Mouse (Mus musculus): ENCODE measurements around the gene Slc7a5. TPM values are rescaled to one million over a fixed set of nuclear protein-coding genes. Genes with fewer than 3 reads are reported as not detected.

Gene Slc7a5
- 13.2 and 40.4 TPM in 2 replicates for polyA plus RNA-seq (2012; ENCODE audit: low replicate concordance)

DNA sequence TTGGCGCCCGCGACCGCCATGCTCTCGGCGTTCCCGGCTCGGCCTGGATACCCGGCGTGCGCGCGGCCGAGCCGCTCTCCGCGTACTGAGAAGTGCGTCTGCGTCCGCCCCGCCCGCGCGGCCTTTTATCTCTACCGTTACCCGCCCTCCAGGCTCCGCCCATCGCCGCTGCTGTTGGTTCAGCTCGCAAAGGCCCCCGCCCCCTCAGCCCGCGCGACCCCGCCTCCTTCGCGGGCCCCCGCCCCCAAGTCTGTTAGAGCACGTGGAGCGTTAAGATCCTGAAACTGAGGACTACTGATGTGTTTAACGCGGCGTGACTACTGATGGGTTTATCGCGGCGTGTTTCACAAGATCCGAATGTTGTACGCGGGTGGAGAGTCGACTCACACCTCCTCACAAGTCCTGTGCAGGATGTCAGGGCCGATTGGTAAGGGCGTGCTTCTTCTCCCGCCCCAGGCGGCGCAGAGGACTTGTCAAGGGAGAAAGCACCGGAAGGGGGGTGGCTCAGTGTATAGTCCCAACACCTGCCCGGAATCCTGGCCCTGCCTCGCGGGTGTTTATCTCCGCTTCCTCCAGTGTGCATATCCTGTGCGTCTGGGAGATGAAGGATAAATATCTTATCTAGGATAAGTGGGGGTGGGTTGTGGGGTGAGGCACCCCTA is at the start of gene Slc7a5:
Gene Slc7a5, minus strand, starts transcription at position 108 of the 662 bp plus-strand sequence.

DNA sequence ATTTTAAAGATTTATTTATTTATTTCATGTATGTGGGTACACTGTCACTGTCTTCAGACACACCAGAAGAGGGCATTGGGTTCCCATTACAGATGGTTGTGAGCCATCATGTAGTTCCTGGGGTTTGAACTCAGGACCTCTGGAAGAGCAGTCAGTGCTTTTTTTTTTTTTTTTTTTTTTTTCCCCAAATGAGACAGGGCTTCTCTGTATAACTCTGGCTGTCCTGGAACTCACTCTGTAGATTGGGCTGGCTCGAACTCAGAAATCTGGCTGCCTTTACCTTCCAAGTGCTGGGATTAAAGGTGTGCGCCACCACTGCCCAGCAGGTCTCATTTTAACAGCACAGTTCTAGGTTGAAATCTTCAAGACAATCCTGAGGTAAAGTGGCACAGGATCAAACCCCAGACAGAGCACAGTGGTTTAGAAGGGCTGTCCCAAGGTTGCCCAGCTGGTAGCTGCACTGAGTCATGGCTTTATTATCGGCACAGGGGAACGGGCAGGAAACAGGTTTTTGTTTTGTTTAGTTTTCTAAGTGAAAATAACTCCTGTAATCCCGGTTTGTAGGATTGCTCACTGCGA is 41.8 kb upstream of the Slc7a5 start, which contains the start of gene Banp:
Gene Banp, plus strand, starts transcription at position 529 of the 579 bp plus-strand sequence.

DNA sequence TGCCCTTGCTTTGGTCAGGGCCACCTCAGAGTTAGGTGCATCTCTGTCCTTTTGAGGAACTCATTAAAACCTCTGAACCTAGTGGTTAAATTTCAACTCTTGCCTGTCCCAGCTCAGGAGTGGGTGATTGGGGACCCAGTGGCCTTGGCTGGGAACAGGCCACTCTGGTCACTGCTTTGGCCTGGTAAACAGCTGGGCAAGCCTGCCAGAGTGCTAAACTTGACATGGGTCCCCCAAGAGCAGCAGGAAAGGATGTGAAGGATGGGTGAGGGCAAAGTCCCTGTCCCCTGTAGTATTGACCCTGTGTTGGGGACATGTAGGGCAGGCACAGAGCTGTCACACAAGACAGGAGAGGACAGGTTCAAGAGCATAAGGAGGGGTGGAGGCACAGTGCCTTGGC is 37.3 kb upstream of the Slc7a5 start, which contains the start of gene Car5a:
Gene Car5a, minus strand, starts transcription at position 74 of the 400 bp plus-strand sequence.

Other genes starting within 250 kb of the Slc7a5 start
- 0.05 TPM in 1 of 2 replicates, not detected in the other for gene Jph3, start 178.1 kb downstream of the Slc7a5 start, polyA plus RNA-seq (2012; ENCODE audit: low replicate concordance)
- gene Klhdc4, start 78.1 kb downstream of the Slc7a5 start, polyA plus RNA-seq (2012; ENCODE audit: low replicate concordance), result 22.1 and 22.2 TPM in 2 replicates
- gene Car5a, start 37.2 kb upstream of the Slc7a5 start, polyA plus RNA-seq (2012; ENCODE audit: low replicate concordance), result 0.11 TPM in 1 of 2 replicates, not detected in the other
- 53.6 and 55.9 TPM in 2 replicates for gene Banp, start 42.1 kb upstream of the Slc7a5 start, polyA plus RNA-seq (2012; ENCODE audit: low replicate concordance)

All from hematopoietic multipotent progenitor cell, adult 10-12 weeks (in vitro differentiated cells).